Mouse (Mus musculus) hindbrain, embryonic 15.5 days (tissue): ENCODE data around the gene Usp49. TPM values are rescaled to one million over a fixed set of nuclear protein-coding genes. Genes with fewer than 3 reads are reported as not detected.

Source experiments
- ATAC-seq: fragments of 200-750 bp; cut with Nextera tagmentation; 2 replicates; pipeline ENCODE4 v1.8.0; 2017; ENCODE audit warnings: low read depth, moderate number of reproducible peaks, moderate TSS enrichment; ENCODE audit not compliant: low FRiP score
- H3K27ac ChIP-seq: fragments of 300-500 bp; sonication (generic); replicated peaks from 2 replicates; pipeline ENCODE4 v1.5.1; 2015; ENCODE audit warnings: mild to moderate bottlenecking, inconsistent platforms
- H3K27me3 ChIP-seq: fragments of 300-500 bp; sonication (generic); 2 replicates; pipeline ENCODE4 v1.6.1; 2015; ENCODE audit warnings: control low read depth, inconsistent platforms
- H3K36me3 ChIP-seq: fragments of 300-500 bp; sonication (generic); 2 replicates; pipeline ENCODE4 v1.6.1; 2015; ENCODE audit warnings: control low read depth, inconsistent platforms
- H3K4me1 ChIP-seq: fragments of 300-500 bp; sonication (generic); replicated peaks from 2 replicates; pipeline ENCODE4 v1.6.1; 2015; ENCODE audit warnings: control low read depth, inconsistent platforms
- H3K4me2 ChIP-seq: fragments of 300-500 bp; sonication (generic); 2 replicates; pipeline ENCODE4 v1.6.1; 2015; ENCODE audit warnings: moderate library complexity, mild to moderate bottlenecking, inconsistent platforms
- H3K4me3 ChIP-seq: fragments of 300-500 bp; sonication (generic); 2 replicates; pipeline ENCODE4 v1.5.1; 2015; ENCODE audit warnings: mild to moderate bottlenecking, inconsistent platforms
- H3K9ac ChIP-seq: fragments of 300-500 bp; sonication (generic); 2 replicates; pipeline ENCODE4 v1.6.1; 2015; ENCODE audit warnings: inconsistent platforms
- H3K9me3 ChIP-seq: fragments of 300-500 bp; sonication (generic); 2 replicates; pipeline ENCODE4 v1.6.1; 2016; ENCODE audit warnings: control low read depth, inconsistent platforms
- WGBS: fragments of 180-500 bp; shearing (Covaris S2); methylation state at CpG from one replicate; pipeline ENCODE4 v1.1.7; 2015; 5-methylcytosine and 5-hydroxymethylcytosine counted together
- polyA plus RNA-seq: library from polyadenylated mRNA; unstranded; fragments of >200 nt; fragmentation: Nextera tagmentation; extraction: Ambion mirVana; gene quantifications from 2 replicates; pipeline ENCODE4 v1.2.1, GENCODE M21; 2015

Gene Usp49
- polyA plus RNA-seq, 1 experiment from 2014 or later: 8.2 TPM

GRCm38 (mm10) chr17:47688344-47688607 is 57.8 kb downstream of the Usp49 start, which contains the start of gene Tomm6:
Gene Tomm6, minus strand, starts transcription at chr17:47688386.
- WGBS: 1% methylated on average over 9 of the region's 9 CpGs
- peaks cover 16% of the 10 kb centered on the region for H3K36me3 ChIP-seq
- peak within 1 kb of the TSS; percentile 84 for H3K4me2 ChIP-seq
- no peak for ATAC-seq
- H3K9me3 ChIP-seq: no peaks in the 10 kb centered on the region
- H3K9ac ChIP-seq: peak within 1 kb of the TSS; percentile 75
- peak within 1 kb of the TSS; percentile 85 for H3K27ac ChIP-seq
- H3K4me1 ChIP-seq: peaks cover 26% of the 10 kb centered on the region
- H3K27me3 ChIP-seq: no peaks in the 10 kb centered on the region
- H3K4me3 ChIP-seq: peak within 1 kb of the TSS; percentile 89

- Histone ChIP-seq H3K4me2 (peak within 1 kb of the TSS; percentile 84), H3K27ac (peak within 1 kb of the TSS; percentile 85), H3K9me3 (no peaks in the 10 kb centered on the region), H3K4me3 (peak within 1 kb of the TSS; percentile 89), H3K4me1 (peaks cover 32% of the 10 kb centered on the region), H3K27me3 (no peaks in the 10 kb centered on the region), H3K9ac (peak within 1 kb of the TSS; percentile 75), H3K36me3 (peaks cover 10% of the 10 kb centered on the region)
- ATAC-seq: peak; percentile 65
- WGBS: 1% methylated on average over 57 of the region's 58 CpGs
Measured at GRCm38 (mm10) chr17:47688608-47689575, 58.4 kb downstream of the Usp49 start, which contains the start of gene Frs3. Gene Frs3, plus strand, starts transcription at chr17:47689030.

- no peak for ATAC-seq
- Histone ChIP-seq H3K9me3 (no peaks in the 10 kb centered on the region), H3K9ac (no peak overlapping the region; the same call in 1 of the 2 replicates), H3K4me1 (peaks cover 39% of the 10 kb centered on the region), H3K4me2 (peak overlapping the region; percentile 84), H3K4me3 (peak overlapping the region; percentile 89), H3K27ac (no peak overlapping the region), H3K27me3 (no peaks in the 10 kb centered on the region), H3K36me3 (peaks cover 3% of the 10 kb centered on the region; the same call in 1 of the 2 replicates)
- WGBS: 73% methylated on average over 6 of the region's 8 CpGs
Measured at GRCm38 (mm10) chr17:47689894-47690293, 59.4 kb downstream of the Usp49 start.

- ATAC-seq: no peak
- no peak overlapping the region for H3K4me2 ChIP-seq
- H3K36me3 ChIP-seq: no peaks in the 10 kb centered on the region
- no peak overlapping the region for H3K27ac ChIP-seq
- no peak overlapping the region for H3K9ac ChIP-seq
- peaks cover 47% of the 10 kb centered on the region for H3K4me1 ChIP-seq
- H3K27me3 ChIP-seq: no peaks in the 10 kb centered on the region
- H3K4me3 ChIP-seq: no peak overlapping the region
- no peaks in the 10 kb centered on the region for H3K9me3 ChIP-seq
- 84% methylated on average over 3 of the region's 3 CpGs for WGBS
Measured at GRCm38 (mm10) chr17:47691650-47692049, 61.2 kb downstream of the Usp49 start.

DNA sequence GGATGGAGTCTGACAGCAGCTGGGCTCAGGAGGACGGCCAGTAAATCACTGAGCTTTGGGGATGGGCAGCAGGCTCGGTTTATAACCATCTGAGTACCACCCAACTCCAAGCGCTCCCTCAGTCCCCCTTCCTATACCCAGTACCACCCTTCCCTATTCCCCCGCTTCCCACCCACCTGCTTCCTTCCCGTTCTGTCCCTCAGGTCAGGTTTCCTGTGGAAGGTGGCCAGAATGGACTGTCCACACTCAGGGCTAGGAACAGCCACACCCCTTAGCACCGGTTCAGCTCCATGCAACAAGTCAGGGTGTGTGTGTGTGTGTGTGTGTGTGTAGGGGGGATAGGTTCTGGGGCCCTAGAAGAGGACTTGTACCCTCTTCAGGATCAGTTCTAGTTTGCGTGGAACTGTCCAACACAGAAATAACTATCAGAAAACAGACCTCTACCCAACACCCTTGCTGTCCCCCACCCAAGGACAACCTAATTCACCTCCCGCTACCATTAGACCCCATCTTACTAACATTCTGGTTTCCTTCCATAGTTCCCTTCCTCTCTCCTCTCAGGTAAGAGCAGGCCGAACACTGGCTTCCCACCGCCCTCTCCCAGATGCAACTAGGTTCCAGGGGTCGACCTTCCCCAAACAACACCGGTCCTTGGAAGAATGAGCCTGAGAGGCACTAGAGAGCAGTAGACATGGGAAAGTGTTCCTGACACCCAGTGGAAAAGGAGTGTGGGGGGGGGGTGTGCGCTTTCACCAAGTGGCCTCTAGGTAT is 63.4 kb downstream of the Usp49 start:
- Histone ChIP-seq H3K27ac (peak overlapping the region; percentile 82), H3K27me3 (no peaks in the 10 kb centered on the region), H3K36me3 (no peaks in the 10 kb centered on the region; the same call in 1 of the 2 replicates), H3K9me3 (no peaks in the 10 kb centered on the region), H3K4me1 (peaks cover 38% of the 10 kb centered on the region), H3K9ac (peak overlapping the region; percentile 85), H3K4me3 (peak overlapping the region; percentile 62), H3K4me2 (peak overlapping the region; percentile 82)
- ATAC-seq: no peak; the same call in 1 of the 2 replicates
- WGBS: 34% methylated on average over 13 of the region's 13 CpGs

- WGBS: 4% methylated on average over 3 of the region's 3 CpGs
- H3K9me3 ChIP-seq: no peaks in the 10 kb centered on the region
- peak within 1 kb of the TSS; percentile 62 for H3K4me3 ChIP-seq
- peak within 1 kb of the TSS; percentile 82 for H3K27ac ChIP-seq
- ATAC-seq: no peak
- H3K9ac ChIP-seq: peak within 1 kb of the TSS; percentile 85
- H3K4me2 ChIP-seq: peak within 1 kb of the TSS; percentile 82
- peaks cover 4% of the 10 kb centered on the region for H3K36me3 ChIP-seq
- no peaks in the 10 kb centered on the region for H3K27me3 ChIP-seq
- H3K4me1 ChIP-seq: peaks cover 36% of the 10 kb centered on the region
Measured at GRCm38 (mm10) chr17:47694442-47694502, 63.8 kb downstream of the Usp49 start, which contains the start of gene Gm21981. Gene Gm21981, minus strand, starts transcription at chr17:47694455.

DNA sequence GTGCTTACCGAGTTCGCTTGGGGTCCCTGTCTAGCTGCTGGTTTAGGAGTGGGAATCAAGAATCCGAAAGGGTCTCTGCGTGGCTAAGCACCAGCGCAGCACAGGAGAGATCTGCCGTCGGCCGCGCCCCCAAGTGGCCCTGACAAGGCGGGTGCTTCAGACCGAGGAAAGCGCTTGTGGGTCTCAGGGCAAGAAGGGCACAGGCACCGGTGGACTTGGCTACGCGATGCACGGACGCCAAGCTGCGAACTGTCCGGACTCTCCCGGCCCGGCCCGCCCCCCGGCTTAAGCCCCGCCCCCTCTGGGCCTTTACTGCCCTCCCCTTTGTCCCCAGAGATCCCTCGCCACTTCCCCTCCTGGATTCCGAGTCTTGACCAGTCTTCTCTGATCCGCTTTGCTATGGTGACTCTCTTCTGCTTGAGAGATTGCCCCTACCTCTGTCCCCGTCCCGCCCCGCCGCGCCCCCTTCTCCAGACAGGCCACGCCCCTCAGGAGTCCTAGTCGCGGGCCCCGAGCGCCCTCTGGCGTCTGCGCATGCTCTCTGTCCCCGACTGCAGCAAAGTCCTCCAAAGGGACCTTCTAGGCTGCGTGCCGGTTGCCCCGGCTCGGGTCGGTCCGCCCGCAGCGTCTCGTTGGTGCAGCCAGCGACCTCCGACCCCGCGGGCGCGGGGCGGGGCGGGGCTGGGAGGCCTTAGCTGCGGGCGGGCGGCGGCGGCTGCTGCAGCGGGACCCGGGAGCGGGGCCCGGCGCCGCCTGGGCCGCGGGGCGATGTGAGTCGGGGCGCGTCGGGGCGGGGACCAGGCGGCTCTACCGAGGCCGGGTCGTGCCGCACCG is 64.2 kb downstream of the Usp49 start, which contains the start of gene Prickle4:
Prickle4 (minus strand) TSS at position 234 of the 834 bp plus-strand sequence.
- Histone ChIP-seq H3K9ac (peak within 1 kb of the TSS; percentile 85), H3K4me2 (peak within 1 kb of the TSS; percentile 82), H3K4me1 (peaks cover 32% of the 10 kb centered on the region), H3K9me3 (no peaks in the 10 kb centered on the region), H3K27ac (peak within 1 kb of the TSS; percentile 82), H3K4me3 (peak within 1 kb of the TSS; percentile 62), H3K36me3 (peaks cover 8% of the 10 kb centered on the region), H3K27me3 (no peaks in the 10 kb centered on the region)
- ATAC-seq: peak; percentile 95
- under 1% methylated on average over 73 of the region's 82 CpGs for WGBS

DNA sequence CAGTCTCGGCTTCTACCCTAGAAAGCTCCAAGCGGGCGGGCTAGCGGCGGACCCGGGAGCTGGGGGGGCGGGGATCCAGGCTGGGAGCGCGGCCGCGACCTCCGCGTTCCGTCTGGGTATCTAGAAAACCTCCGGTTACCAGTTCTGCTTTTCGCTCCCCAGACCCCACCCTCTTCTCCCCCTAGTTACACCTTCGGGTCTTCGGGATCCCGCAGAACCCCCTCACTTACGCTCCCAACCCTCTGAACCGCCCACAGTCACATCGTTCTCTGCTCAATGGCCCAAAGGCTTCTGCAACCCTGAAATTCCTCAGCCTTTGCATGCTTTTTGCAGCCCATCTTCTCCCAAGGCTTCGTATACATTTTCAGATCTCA is 64.8 kb downstream of the Usp49 start:
- peaks cover 13% of the 10 kb centered on the region for H3K36me3 ChIP-seq
- H3K9me3 ChIP-seq: no peaks in the 10 kb centered on the region
- H3K27ac ChIP-seq: peak overlapping the region; percentile 82
- no peaks in the 10 kb centered on the region for H3K27me3 ChIP-seq
- H3K4me2 ChIP-seq: peak overlapping the region; percentile 82
- H3K4me1 ChIP-seq: peaks cover 26% of the 10 kb centered on the region
- no peak for ATAC-seq
- WGBS: 0% methylated on average over 15 of the region's 23 CpGs
- H3K4me3 ChIP-seq: peak overlapping the region; percentile 62
- peak overlapping the region; percentile 85 for H3K9ac ChIP-seq

DNA sequence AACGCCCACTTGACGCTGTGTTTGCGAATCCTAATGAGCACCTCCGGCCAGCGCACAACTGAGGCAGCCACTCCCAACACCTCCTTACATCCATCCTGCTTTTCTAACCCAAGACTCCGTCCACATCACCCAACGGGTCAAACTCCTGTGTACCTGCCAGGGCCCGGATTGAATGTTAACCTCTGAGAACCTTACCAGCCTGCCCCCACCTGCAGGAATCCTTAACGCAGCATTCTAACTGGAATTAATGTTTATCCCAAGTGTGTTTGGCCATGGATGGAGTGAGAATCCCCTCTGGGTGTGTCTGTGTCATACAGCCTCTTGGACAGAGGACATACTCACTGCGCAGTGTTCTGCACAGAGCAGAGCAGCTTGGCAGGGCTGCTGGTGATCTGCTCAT is 67.7 kb downstream of the Usp49 start:
- Histone ChIP-seq H3K27ac (no peak overlapping the region), H3K4me3 (no peak overlapping the region), H3K36me3 (peaks cover 28% of the 10 kb centered on the region), H3K4me2 (no peak overlapping the region), H3K4me1 (peaks cover 22% of the 10 kb centered on the region), H3K27me3 (no peaks in the 10 kb centered on the region), H3K9me3 (no peaks in the 10 kb centered on the region), H3K9ac (no peak overlapping the region)
- WGBS: 90% methylated on average over 10 of the region's 10 CpGs
- ATAC-seq: no peak

DNA sequence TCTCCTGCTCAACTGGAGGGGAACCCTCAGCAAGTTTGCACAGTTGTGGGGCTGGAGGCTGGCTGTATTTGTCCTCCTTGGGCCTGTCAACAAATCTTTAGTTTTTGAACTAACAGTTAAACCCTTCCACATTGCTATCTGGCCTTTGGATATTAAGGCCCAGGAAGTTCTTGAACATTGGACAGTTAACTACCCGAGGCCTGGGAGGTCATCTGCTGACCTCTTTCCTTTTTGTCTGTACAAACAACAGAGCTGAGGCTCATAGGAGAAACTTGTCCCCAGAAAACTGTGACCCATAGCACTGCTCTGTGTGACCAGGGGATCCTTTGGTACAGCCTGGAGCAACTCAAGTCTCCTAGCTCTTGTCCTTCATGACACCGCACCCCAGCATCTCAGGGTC is 68.6 kb downstream of the Usp49 start:
- Histone ChIP-seq H3K4me1 (peaks cover 14% of the 10 kb centered on the region), H3K27ac (no peak overlapping the region), H3K36me3 (peaks cover 35% of the 10 kb centered on the region), H3K9ac (no peak overlapping the region), H3K4me3 (no peak overlapping the region), H3K4me2 (no peak overlapping the region), H3K27me3 (0 out of 2 replicates have a peak, but pooled peaks cover 2% of the 10 kb centered on the region), H3K9me3 (no peaks in the 10 kb centered on the region)
- ATAC-seq: no peak
- 68% methylated on average over 2 of the region's 2 CpGs for WGBS

- WGBS: 71% methylated on average over 9 of the region's 9 CpGs
- Histone ChIP-seq H3K27ac (0 out of 2 replicates have a peak overlapping the region, but pooled peaks have one; percentile 34), H3K4me1 (no peaks in the 10 kb centered on the region), H3K36me3 (peaks cover 35% of the 10 kb centered on the region), H3K4me3 (no peak overlapping the region), H3K4me2 (no peak overlapping the region), H3K27me3 (0 out of 2 replicates have a peak, but pooled peaks cover 2% of the 10 kb centered on the region), H3K9me3 (no peaks in the 10 kb centered on the region), H3K9ac (no peak overlapping the region)
- peak; percentile 49; the same call in 1 of the 2 replicates for ATAC-seq
Measured at GRCm38 (mm10) chr17:47701793-47702192, 71.3 kb downstream of the Usp49 start.
